Mouse (Mus musculus): ENCODE results near the gene Olfr247.
"Not testable (repeated sequence)": the region's sequence is repeated elsewhere in the genome, so short reads cannot be mapped to it uniquely, and the experiment has no call there.

DNA sequence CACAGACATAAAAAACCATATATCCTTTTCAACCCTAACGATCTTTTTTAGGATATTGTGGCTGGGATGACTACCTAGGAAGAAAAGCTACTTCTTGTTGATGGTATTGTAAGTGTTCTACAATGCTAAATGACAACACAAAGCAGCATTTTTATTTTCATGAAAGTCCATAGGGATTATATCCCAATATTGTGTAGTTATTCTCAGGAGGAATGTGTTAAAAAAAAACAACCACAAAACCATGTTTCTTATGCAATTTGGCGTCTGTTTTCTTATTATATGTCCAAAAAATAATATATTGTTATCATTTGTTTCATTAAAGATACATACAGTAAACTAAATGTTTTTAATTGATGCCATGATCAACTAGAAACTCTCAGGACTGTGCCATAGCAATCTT, at the start of gene Olfr247:
- not testable (repeated sequence) for TF ChIP-seq EP300 (IDR thresholded peaks at IDR 0.05; ENCODE audit: low read length); MAFK (IDR thresholded peaks at IDR 0.05; ENCODE audit: insufficient replicate concordance, low read length); POLR2A (IDR thresholded peaks at IDR 0.05; ENCODE audit: low read depth, low read length); CHD1 (IDR thresholded peaks at IDR 0.05; ENCODE audit: low read depth, low read length); POLR2AphosphoS2 (IDR thresholded peaks at IDR 0.05; ENCODE audit: low read depth, low read length); SIN3A (IDR thresholded peaks at IDR 0.05; ENCODE audit: low read length); CHD2 (IDR thresholded peaks at IDR 0.05; ENCODE audit: low read length)

Data from CH12.LX (cell line).